Mouse (Mus musculus) adrenal gland (tissue): Measurements from ENCODE around the gene Ifrd2.

Experiments used
- intact Hi-C: fragments of 180-260 bp; cut with DNase I; formaldehyde crosslinking; loops from one replicate; pipeline ENCODE4 v1.15.1; 2025
- long read RNA-seq, 2 experiments: library from polyadenylated mRNA; unstranded; transcript quantifications; one replicate each; pipeline ENCODE4 v2.0.0; 2020; ENCODE audit warnings: borderline replicate concordance in 1 of 2; ENCODE audit not compliant: insufficient replicate concordance in 1 of 2

Gene Ifrd2
- long read RNA-seq, experiment 1, transcript Ifrd2-201 (12 exons, 2,056 nt) = major isoform, 11 of 15 reads
- long read RNA-seq, experiment 1, partial matches to known transcripts = 0 of 15 reads
- long read RNA-seq, experiment 1, other reads (novel, unspliced or antisense) = 3 of 15 reads
- long read RNA-seq, experiment 2, transcript Ifrd2-201 (12 exons, 2,056 nt) = major isoform, 27 of 31 reads
- long read RNA-seq, experiment 2, partial matches to known transcripts = 2 of 31 reads
- long read RNA-seq, experiment 2, other reads (novel, unspliced or antisense) = 2 of 31 reads

GRCm38 (mm10) chr9:107586974-107587832, at the start of gene Ifrd2:
Gene Ifrd2 (plus strand): TSS chr9:107587642.
- intact Hi-C loops = no loop called here

- intact Hi-C loops = no loop called here
These were observed 49.2 kb upstream of the Ifrd2 start for GRCm38 (mm10) chr9:107538231-107538630.

GRCm38 (mm10) chr9:107538711-107539110, 48.7 kb upstream of the Ifrd2 start:
- intact Hi-C loops = no loop called here

- intact Hi-C loops = no loop called here
These were observed 47.5 kb upstream of the Ifrd2 start for GRCm38 (mm10) chr9:107539940-107540339.

- intact Hi-C loops = no loop called here
These were observed 47.0 kb upstream of the Ifrd2 start for GRCm38 (mm10) chr9:107540420-107540819.

GRCm38 (mm10) chr9:107541005-107541404, 46.4 kb upstream of the Ifrd2 start:
- intact Hi-C loops = no loop called here

- intact Hi-C loops = no loop called here
These were observed 45.7 kb upstream of the Ifrd2 start, which contains the start of the genes Cyb561d2 and Nprl2 for GRCm38 (mm10) chr9:107541474-107542351. Gene Cyb561d2 (minus strand): TSS chr9:107542193. Gene Nprl2 (plus strand): TSS chr9:107542226.

GRCm38 (mm10) chr9:107542352-107542686, 45.1 kb upstream of the Ifrd2 start:
- intact Hi-C loops = no loop called here

GRCm38 (mm10) chr9:107542721-107543120, 44.7 kb upstream of the Ifrd2 start:
- intact Hi-C loops = no loop called here

- intact Hi-C loops = no loop called here
These were observed 44.1 kb upstream of the Ifrd2 start for GRCm38 (mm10) chr9:107543299-107543698.

GRCm38 (mm10) chr9:107544196-107544700, 43.2 kb upstream of the Ifrd2 start:
- intact Hi-C loops = no loop called here

GRCm38 (mm10) chr9:107544729-107545128, 42.7 kb upstream of the Ifrd2 start:
- intact Hi-C loops = no loop called here

- intact Hi-C loops = no loop called here
These were observed 42.2 kb upstream of the Ifrd2 start for GRCm38 (mm10) chr9:107545199-107545598.

- intact Hi-C loops = no loop called here
These were observed 41.8 kb upstream of the Ifrd2 start for GRCm38 (mm10) chr9:107545602-107546001.

GRCm38 (mm10) chr9:107547026-107547425, 40.4 kb upstream of the Ifrd2 start, which contains the start of gene Zmynd10:
Gene Zmynd10 (plus strand): TSS chr9:107547298.
- intact Hi-C loops = no loop called here

- intact Hi-C loops = no loop called here
These were observed 39.5 kb upstream of the Ifrd2 start for GRCm38 (mm10) chr9:107547957-107548356.

- intact Hi-C loops = no loop called here
These were observed 38.6 kb upstream of the Ifrd2 start for GRCm38 (mm10) chr9:107548820-107549219.

GRCm38 (mm10) chr9:107549297-107550074, 38.0 kb upstream of the Ifrd2 start:
- intact Hi-C loops = no loop called here

GRCm38 (mm10) chr9:107550491-107551116, 36.8 kb upstream of the Ifrd2 start:
- intact Hi-C loops = no loop called here
